Mouse (Mus musculus): ENCODE results near the gene Dhx34. TPM values are rescaled to one million over a fixed set of nuclear protein-coding genes. Genes with fewer than 3 reads are reported as not detected.

Gene Dhx34
- polyA plus RNA-seq, 1 experiment from 2014 or later, result 17.3 TPM

- Histone ChIP-seq H3K4me2 (ENCODE audit: low read length) (no peak overlapping the region), H3K27me3 (replicated peaks; ENCODE audit: control insufficient read depth, insufficient read depth, low read length) (no peaks in the 10 kb centered on the region), H3K27ac (ENCODE audit: low read depth) (no peak overlapping the region), H3K9me3 (ENCODE audit: control insufficient read depth, low read length) (no peaks in the 10 kb centered on the region), H3K4me3 (ENCODE audit: low read depth, low read length) (no peak overlapping the region), H3K9ac (ENCODE audit: low read length) (no peak overlapping the region), H3K36me3 (ENCODE audit: control insufficient read depth, insufficient read depth, low read length) (peaks cover 52% of the 10 kb centered on the region), H3K4me1 (replicated peaks; ENCODE audit: control insufficient read depth, insufficient read depth, low read length) (no peaks in the 10 kb centered on the region)
- DNase-seq (ENCODE audit: low spot score) (no peak), ATAC-seq (replicated peaks; ENCODE audit: low FRiP score, low TSS enrichment, low read depth) (no peak)
- 79% methylated on average over 7 of the region's 7 CpGs for WGBS
Measured at GRCm38 (mm10) chr7:16207076-16207475, 14.8 kb downstream of the Dhx34 start.

- ATAC-seq (replicated peaks; ENCODE audit: low FRiP score, low TSS enrichment, low read depth), result no peak
Measured at GRCm38 (mm10) chr7:16204791-16205190, 17.0 kb downstream of the Dhx34 start.

GRCm38 (mm10) chr7:16203505-16203903 lies 18.3 kb downstream of the Dhx34 start:
- Histone ChIP-seq H3K27me3 (replicated peaks; ENCODE audit: control insufficient read depth, insufficient read depth, low read length) (no peaks in the 10 kb centered on the region), H3K4me1 (replicated peaks; ENCODE audit: control insufficient read depth, insufficient read depth, low read length) (no peaks in the 10 kb centered on the region), H3K4me3 (ENCODE audit: low read depth, low read length) (no peak overlapping the region), H3K36me3 (ENCODE audit: control insufficient read depth, insufficient read depth, low read length) (peaks cover 67% of the 10 kb centered on the region), H3K9ac (ENCODE audit: low read length) (no peak overlapping the region), H3K9me3 (ENCODE audit: control insufficient read depth, low read length) (no peaks in the 10 kb centered on the region), H3K4me2 (ENCODE audit: low read length) (no peak overlapping the region), H3K27ac (ENCODE audit: low read depth) (no peak overlapping the region)
- DNase-seq (ENCODE audit: low spot score) (no peak), ATAC-seq (replicated peaks; ENCODE audit: low FRiP score, low TSS enrichment, low read depth) (no peak)
- WGBS, result 92% methylated on average over 13 of the region's 13 CpGs

More at GRCm38 (mm10) chr7:16204791-16205190, 17.0 kb downstream of the Dhx34 start:
- H3K9me3 ChIP-seq (ENCODE audit: control insufficient read depth, low read length), result no peaks in the 10 kb centered on the region
- H3K9ac ChIP-seq (ENCODE audit: low read length), result no peak overlapping the region
- H3K4me3 ChIP-seq (ENCODE audit: low read depth, low read length), result no peak overlapping the region
- no peaks in the 10 kb centered on the region for H3K4me1 ChIP-seq (replicated peaks; ENCODE audit: control insufficient read depth, insufficient read depth, low read length)
- H3K27me3 ChIP-seq (replicated peaks; ENCODE audit: control insufficient read depth, insufficient read depth, low read length), result no peaks in the 10 kb centered on the region
- 87% methylated on average over 9 of the region's 9 CpGs for WGBS
- H3K4me2 ChIP-seq (ENCODE audit: low read length), result no peak overlapping the region
- H3K36me3 ChIP-seq (ENCODE audit: control insufficient read depth, insufficient read depth, low read length), result peaks cover 58% of the 10 kb centered on the region
- H3K27ac ChIP-seq (ENCODE audit: low read depth), result no peak overlapping the region
- no peak for DNase-seq (ENCODE audit: low spot score)

GRCm38 (mm10) chr7:16202756-16203504 lies 18.9 kb downstream of the Dhx34 start:
- Histone ChIP-seq H3K27me3 (replicated peaks; ENCODE audit: control insufficient read depth, insufficient read depth, low read length) (no peaks in the 10 kb centered on the region), H3K36me3 (ENCODE audit: control insufficient read depth, insufficient read depth, low read length) (peaks cover 73% of the 10 kb centered on the region), H3K4me3 (ENCODE audit: low read depth, low read length) (no peak overlapping the region), H3K9ac (ENCODE audit: low read length) (no peak overlapping the region), H3K9me3 (ENCODE audit: control insufficient read depth, low read length) (no peaks in the 10 kb centered on the region), H3K4me1 (replicated peaks; ENCODE audit: control insufficient read depth, insufficient read depth, low read length) (no peaks in the 10 kb centered on the region), H3K4me2 (ENCODE audit: low read length) (no peak overlapping the region), H3K27ac (ENCODE audit: low read depth) (no peak overlapping the region)
- no peak for ATAC-seq (replicated peaks; ENCODE audit: low FRiP score, low TSS enrichment, low read depth)
- no peak for DNase-seq (ENCODE audit: low spot score)
- 87% methylated on average over 15 of the region's 15 CpGs for WGBS

GRCm38 (mm10) chr7:16201136-16201535 lies 20.7 kb downstream of the Dhx34 start:
- ATAC-seq (replicated peaks; ENCODE audit: low FRiP score, low TSS enrichment, low read depth), result no peak
- DNase-seq (ENCODE audit: low spot score), result no peak
- Histone ChIP-seq H3K27ac (ENCODE audit: low read depth) (no peak overlapping the region), H3K36me3 (ENCODE audit: control insufficient read depth, insufficient read depth, low read length) (peaks cover 71% of the 10 kb centered on the region), H3K9me3 (ENCODE audit: control insufficient read depth, low read length) (no peaks in the 10 kb centered on the region), H3K4me3 (ENCODE audit: low read depth, low read length) (no peak overlapping the region), H3K4me2 (ENCODE audit: low read length) (no peak overlapping the region), H3K4me1 (replicated peaks; ENCODE audit: control insufficient read depth, insufficient read depth, low read length) (no peaks in the 10 kb centered on the region), H3K9ac (ENCODE audit: low read length) (no peak overlapping the region), H3K27me3 (replicated peaks; ENCODE audit: control insufficient read depth, insufficient read depth, low read length) (no peaks in the 10 kb centered on the region)
- 88% methylated on average over 6 of the region's 6 CpGs for WGBS

- H3K4me2 ChIP-seq (ENCODE audit: low read length), result no peak overlapping the region
- 84% methylated on average over 11 of the region's 11 CpGs for WGBS
- no peaks in the 10 kb centered on the region for H3K9me3 ChIP-seq (ENCODE audit: control insufficient read depth, low read length)
- no peak overlapping the region for H3K9ac ChIP-seq (ENCODE audit: low read length)
- no peaks in the 10 kb centered on the region for H3K4me1 ChIP-seq (replicated peaks; ENCODE audit: control insufficient read depth, insufficient read depth, low read length)
- no peak overlapping the region for H3K27ac ChIP-seq (ENCODE audit: low read depth)
- H3K36me3 ChIP-seq (ENCODE audit: control insufficient read depth, insufficient read depth, low read length), result peaks cover 62% of the 10 kb centered on the region
- DNase-seq (ENCODE audit: low spot score) (no peak), ATAC-seq (replicated peaks; ENCODE audit: low FRiP score, low TSS enrichment, low read depth) (no peak)
- H3K27me3 ChIP-seq (replicated peaks; ENCODE audit: control insufficient read depth, insufficient read depth, low read length), result no peaks in the 10 kb centered on the region
- no peak overlapping the region for H3K4me3 ChIP-seq (ENCODE audit: low read depth, low read length)
Measured at GRCm38 (mm10) chr7:16198540-16198939, 23.3 kb downstream of the Dhx34 start.

GRCm38 (mm10) chr7:16197166-16197565 lies 24.7 kb downstream of the Dhx34 start:
- no peaks in the 10 kb centered on the region for H3K27me3 ChIP-seq (replicated peaks; ENCODE audit: control insufficient read depth, insufficient read depth, low read length)
- H3K4me2 ChIP-seq (ENCODE audit: low read length), result no peak overlapping the region
- H3K27ac ChIP-seq (ENCODE audit: low read depth), result no peak overlapping the region
- no peak for DNase-seq (ENCODE audit: low spot score)
- no peak for ATAC-seq (replicated peaks; ENCODE audit: low FRiP score, low TSS enrichment, low read depth)
- peaks cover 50% of the 10 kb centered on the region for H3K36me3 ChIP-seq (ENCODE audit: control insufficient read depth, insufficient read depth, low read length)
- 70% methylated on average over 5 of the region's 5 CpGs for WGBS
- H3K4me3 ChIP-seq (ENCODE audit: low read depth, low read length), result no peak overlapping the region
- no peak overlapping the region for H3K9ac ChIP-seq (ENCODE audit: low read length)
- H3K4me1 ChIP-seq (replicated peaks; ENCODE audit: control insufficient read depth, insufficient read depth, low read length), result no peaks in the 10 kb centered on the region
- H3K9me3 ChIP-seq (ENCODE audit: control insufficient read depth, low read length), result no peaks in the 10 kb centered on the region

GRCm38 (mm10) chr7:16196616-16197015 lies 25.2 kb downstream of the Dhx34 start:
- H3K9me3 ChIP-seq (ENCODE audit: control insufficient read depth, low read length), result no peaks in the 10 kb centered on the region
- DNase-seq (ENCODE audit: low spot score) (no peak), ATAC-seq (replicated peaks; ENCODE audit: low FRiP score, low TSS enrichment, low read depth) (no peak)
- no peak overlapping the region for H3K9ac ChIP-seq (ENCODE audit: low read length)
- H3K27me3 ChIP-seq (replicated peaks; ENCODE audit: control insufficient read depth, insufficient read depth, low read length), result no peaks in the 10 kb centered on the region
- no peaks in the 10 kb centered on the region for H3K4me1 ChIP-seq (replicated peaks; ENCODE audit: control insufficient read depth, insufficient read depth, low read length)
- WGBS, result 50% methylated on average over 5 of the region's 6 CpGs
- no peak overlapping the region for H3K27ac ChIP-seq (ENCODE audit: low read depth)
- H3K4me2 ChIP-seq (ENCODE audit: low read length), result no peak overlapping the region
- H3K36me3 ChIP-seq (ENCODE audit: control insufficient read depth, insufficient read depth, low read length), result peaks cover 45% of the 10 kb centered on the region
- H3K4me3 ChIP-seq (ENCODE audit: low read depth, low read length), result no peak overlapping the region

GRCm38 (mm10) chr7:16193702-16194101 lies 28.1 kb downstream of the Dhx34 start:
- 44% methylated on average over 3 of the region's 3 CpGs for WGBS
- DNase-seq (ENCODE audit: low spot score) (no peak), ATAC-seq (replicated peaks; ENCODE audit: low FRiP score, low TSS enrichment, low read depth) (no peak)
- H3K9ac ChIP-seq (ENCODE audit: low read length), result no peak overlapping the region
- H3K4me2 ChIP-seq (ENCODE audit: low read length), result no peak overlapping the region
- no peaks in the 10 kb centered on the region for H3K27me3 ChIP-seq (replicated peaks; ENCODE audit: control insufficient read depth, insufficient read depth, low read length)
- H3K27ac ChIP-seq (ENCODE audit: low read depth), result no peak overlapping the region
- H3K4me1 ChIP-seq (replicated peaks; ENCODE audit: control insufficient read depth, insufficient read depth, low read length), result no peaks in the 10 kb centered on the region
- peaks cover 19% of the 10 kb centered on the region; the same call in 1 of the 2 replicates for H3K36me3 ChIP-seq (ENCODE audit: control insufficient read depth, insufficient read depth, low read length)
- H3K4me3 ChIP-seq (ENCODE audit: low read depth, low read length), result no peak overlapping the region
- no peaks in the 10 kb centered on the region for H3K9me3 ChIP-seq (ENCODE audit: control insufficient read depth, low read length)

All from intestine, embryonic 14.5 days (tissue).